Mouse (Mus musculus) spleen, adult 12 weeks (tissue): ENCODE results near the gene Gm20449.
A peak's percentile ranks its signal among the peaks of the same experiment; 100 is the strongest.
"Not testable (repeated sequence)": the region's sequence is repeated elsewhere in the genome, so short reads cannot be mapped to it uniquely, and the experiment has no call there.

Experiments
- DNase-seq: peaks from one replicate; pipeline ENCODE4 v3.0.0; 2022; ENCODE audit warnings: low spot score

Gm20449 gene

GRCm38 (mm10) chr7:41499389-41500049 lies at the start of gene Gm20449, which contains the start of gene AW146154:
Gene Gm20449 (minus strand): TSS chr7:41499417.
Gene AW146154 (minus strand): TSS chr7:41499890.
- DNase-seq = peak; percentile 71

- DNase-seq = no peak
Observed at GRCm38 (mm10) chr7:41512672-41513071, 13.5 kb upstream of the Gm20449 start.

GRCm38 (mm10) chr7:41512207-41512606 lies 13.0 kb upstream of the Gm20449 start:
- DNase-seq = no peak

- DNase-seq = no peak
Observed at GRCm38 (mm10) chr7:41502402-41502801, 3.2 kb upstream of the Gm20449 start.

- DNase-seq = peak; percentile 2
Observed at GRCm38 (mm10) chr7:41500151-41500934, 1.1 kb upstream of the Gm20449 start.

- not testable (repeated sequence) for DNase-seq
Observed at GRCm38 (mm10) chr7:41499018-41499388, 214 bp downstream of the Gm20449 start.

GRCm38 (mm10) chr7:41498464-41498863 lies 753 bp downstream of the Gm20449 start:
- DNase-seq = not testable (repeated sequence)

- no peak for DNase-seq
Observed at GRCm38 (mm10) chr7:41497871-41498270, 1.3 kb downstream of the Gm20449 start.

- no peak for DNase-seq
Observed at GRCm38 (mm10) chr7:41451864-41452263, 47.4 kb downstream of the Gm20449 start.

- not testable (repeated sequence) for DNase-seq
Observed at GRCm38 (mm10) chr7:41448596-41448995, 50.6 kb downstream of the Gm20449 start, which contains the start of gene Vmn2r57. Gene Vmn2r57 (minus strand): TSS chr7:41448696.

GRCm38 (mm10) chr7:41394130-41394529 lies 105.1 kb downstream of the Gm20449 start:
- no peak for DNase-seq

GRCm38 (mm10) chr7:41393048-41393971 lies 105.9 kb downstream of the Gm20449 start, which contains the start of gene AI987944:
Gene AI987944 (minus strand): TSS chr7:41393379.
- DNase-seq = peak; percentile 70
